Mouse (Mus musculus): ENCODE data around the gene Slc7a11. TPM values are rescaled to one million over a fixed set of nuclear protein-coding genes. Genes with fewer than 3 reads are reported as not detected.
A peak's percentile ranks its signal among the peaks of the same experiment; 100 is the strongest.

The Slc7a11 gene
- total RNA-seq, 2 experiments from 2014 or later = 0.05 TPM; not detected in 1

DNA sequence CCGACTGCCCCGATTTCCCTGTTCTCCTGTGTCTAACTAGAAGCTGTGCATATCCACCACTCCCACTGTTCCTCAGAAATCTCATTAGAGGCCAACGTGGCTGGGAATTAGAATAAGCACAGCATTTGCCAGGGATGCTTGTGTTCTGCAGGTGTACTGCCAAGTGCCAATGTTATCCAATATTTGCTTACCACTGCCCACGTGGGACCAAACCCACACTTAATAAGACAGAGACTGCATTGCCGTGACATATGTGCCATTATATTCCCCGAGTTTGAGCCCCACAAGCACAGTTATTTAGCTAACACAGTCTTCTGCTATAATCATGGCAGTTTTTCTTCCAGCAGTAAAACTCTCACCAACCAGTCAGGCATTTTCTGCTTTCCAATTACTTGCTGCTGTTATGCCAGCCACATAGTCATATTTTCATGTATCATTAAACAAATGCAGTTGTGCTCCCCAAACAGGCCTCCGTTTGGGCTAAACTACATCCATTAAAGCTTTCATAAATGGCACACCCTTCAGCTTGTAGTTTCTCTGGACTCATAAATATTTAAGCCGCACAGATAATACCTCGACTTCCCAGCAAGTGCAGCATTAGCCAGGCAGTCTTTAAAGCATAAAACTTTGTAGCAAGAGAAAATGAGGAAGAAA lies 407.4 kb downstream of the Slc7a11 start:
- no peak for DNase-seq (ENCODE audit: low spot score)

DNA sequence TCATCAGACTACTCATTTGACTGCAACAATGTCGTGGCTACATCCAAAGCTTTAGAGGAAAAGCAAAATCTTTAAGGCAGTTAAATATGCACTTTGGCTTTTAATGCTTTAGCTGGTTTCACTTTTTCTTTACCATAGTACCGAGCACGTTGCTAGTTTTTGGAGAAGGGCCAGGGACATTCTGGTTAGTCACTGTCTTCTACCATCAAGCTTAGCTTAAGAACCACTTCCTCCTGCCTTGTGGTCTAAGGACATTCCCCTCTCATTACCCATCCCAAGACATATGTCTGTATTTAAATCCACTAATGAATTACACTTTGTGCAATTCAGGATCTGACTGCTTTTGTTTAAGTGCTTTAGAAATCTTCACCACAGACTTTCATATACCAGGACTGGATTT lies 410.1 kb downstream of the Slc7a11 start:
- intact Hi-C loops (cut with DNase I) = no loop called here
- DNase-seq (ENCODE audit: low spot score) = no peak

More for the DNA sequence above, 407.4 kb downstream of the Slc7a11 start:
- intact Hi-C loops (cut with DNase I) = no loop called here

DNA sequence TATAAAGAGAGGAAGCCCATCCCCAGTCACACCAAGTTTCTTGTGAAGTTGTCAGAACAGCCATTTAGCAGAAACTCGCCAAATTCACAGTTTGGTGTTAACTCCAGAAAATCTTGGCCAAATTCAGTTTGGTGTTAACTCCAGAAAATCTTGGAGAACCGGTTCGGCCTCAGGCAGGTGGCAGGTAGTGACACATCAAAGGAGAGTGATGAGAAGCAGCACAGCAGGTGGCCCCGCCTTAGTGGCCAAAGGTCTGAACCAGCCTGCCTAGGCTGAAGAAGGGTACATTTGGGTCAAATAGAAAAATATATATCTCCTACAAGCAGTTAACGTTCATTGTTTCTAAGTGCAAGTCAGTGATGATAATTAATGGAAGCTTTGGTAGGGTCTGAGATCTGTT lies 417.4 kb downstream of the Slc7a11 start:
- DNase-seq (ENCODE audit: low spot score) = no peak

DNA sequence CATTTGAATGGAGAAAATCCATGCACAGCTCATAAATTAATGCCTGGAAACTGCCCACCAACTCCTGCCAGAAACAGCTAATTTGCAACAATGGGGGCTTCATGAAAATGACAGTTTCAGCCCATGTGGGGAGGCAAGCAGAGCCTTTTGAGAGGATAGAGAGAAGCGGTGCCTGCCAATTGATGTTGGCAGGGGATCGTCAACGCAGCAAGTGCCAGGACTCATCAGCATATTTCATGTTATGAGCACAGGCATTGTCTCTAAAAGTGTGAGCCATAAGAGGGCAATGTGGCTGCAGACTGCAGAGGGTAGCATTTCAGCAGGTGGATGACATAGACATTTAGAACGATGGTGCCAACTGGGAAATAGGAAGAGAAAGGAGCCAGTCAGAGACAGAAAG lies 429.0 kb downstream of the Slc7a11 start:
- intact Hi-C loops (cut with DNase I) = no loop called here
- no peak for DNase-seq (ENCODE audit: low spot score)

More for the DNA sequence above, 417.4 kb downstream of the Slc7a11 start:
- intact Hi-C loops (cut with DNase I) = no loop called here

DNA sequence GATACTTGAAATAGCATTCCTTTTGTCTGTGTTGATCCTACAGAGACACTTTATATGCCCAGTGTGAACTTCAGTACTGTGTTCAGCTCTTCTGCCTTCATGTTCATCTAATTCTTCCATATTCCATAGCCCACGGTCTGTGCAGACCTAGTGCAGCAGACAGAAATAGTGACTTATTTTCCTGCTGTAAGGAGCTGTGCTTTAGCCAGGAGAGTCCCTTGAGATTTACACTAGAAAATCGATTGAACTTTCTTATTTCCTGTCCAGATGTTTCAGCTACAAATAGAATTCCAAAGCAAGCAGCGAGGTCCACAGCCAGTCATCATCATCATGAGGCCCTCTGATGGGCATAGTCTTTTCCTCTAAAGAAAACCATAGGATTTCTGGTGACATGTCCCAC lies 431.4 kb downstream of the Slc7a11 start:
- intact Hi-C loops (cut with DNase I) = no loop called here
- no peak for DNase-seq (ENCODE audit: low spot score)

DNA sequence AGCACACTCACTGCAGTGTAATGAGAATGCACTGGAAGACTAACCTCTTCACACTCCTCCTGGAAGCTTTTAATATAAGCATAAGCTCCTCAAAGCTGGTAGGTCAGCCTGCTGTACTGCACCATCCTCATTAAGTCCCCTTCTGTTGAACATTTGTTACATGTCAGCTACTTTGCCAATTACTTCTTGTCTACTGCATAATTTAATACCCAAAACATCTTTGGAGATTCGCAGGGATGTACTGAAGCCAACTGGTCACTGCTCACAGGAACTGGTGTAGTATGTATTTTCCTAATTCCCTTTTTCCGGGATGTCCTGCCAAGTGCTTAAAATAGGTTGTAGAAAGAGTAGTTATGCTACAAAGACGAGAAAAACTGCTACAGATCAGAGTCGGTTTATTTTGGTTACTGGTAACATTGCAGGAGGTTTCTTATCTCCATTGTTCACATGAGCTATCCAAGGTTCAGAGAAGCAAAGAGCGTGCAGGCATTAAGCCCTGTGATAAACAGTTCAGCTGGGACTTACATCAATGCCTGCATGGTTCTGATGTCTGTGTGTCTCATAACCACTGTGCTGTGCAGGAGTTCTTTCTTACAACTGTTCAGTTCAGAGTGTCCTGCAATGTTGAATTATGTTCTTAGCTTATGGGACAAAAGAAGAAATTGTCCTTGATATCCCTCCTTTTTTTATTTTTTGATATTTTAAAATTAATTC lies 439.3 kb downstream of the Slc7a11 start:
- DNase-seq (ENCODE audit: low spot score) = no peak
- intact Hi-C loops (cut with DNase I) = no loop called here

DNA sequence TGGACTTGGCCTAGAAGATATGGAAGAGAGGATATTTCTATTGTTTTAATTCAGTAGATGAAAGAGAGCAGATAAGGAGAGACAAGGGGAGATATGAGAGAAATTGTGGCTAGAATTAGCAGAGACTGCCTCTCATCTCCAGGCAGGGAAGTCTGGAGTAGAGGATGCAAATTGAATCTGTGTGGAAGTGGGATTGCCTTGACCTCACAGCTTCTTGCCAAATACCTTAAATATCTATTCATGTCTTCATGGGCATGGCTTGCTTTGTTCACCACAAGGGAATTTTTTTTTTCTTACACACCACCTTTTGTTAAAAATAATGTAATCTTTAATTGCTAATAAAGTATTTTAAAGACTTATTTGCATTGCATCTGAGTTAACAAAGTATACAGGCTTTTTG lies 441.3 kb downstream of the Slc7a11 start:
- DNase-seq (ENCODE audit: low spot score) = no peak
- intact Hi-C loops (cut with DNase I) = no loop called here

DNA sequence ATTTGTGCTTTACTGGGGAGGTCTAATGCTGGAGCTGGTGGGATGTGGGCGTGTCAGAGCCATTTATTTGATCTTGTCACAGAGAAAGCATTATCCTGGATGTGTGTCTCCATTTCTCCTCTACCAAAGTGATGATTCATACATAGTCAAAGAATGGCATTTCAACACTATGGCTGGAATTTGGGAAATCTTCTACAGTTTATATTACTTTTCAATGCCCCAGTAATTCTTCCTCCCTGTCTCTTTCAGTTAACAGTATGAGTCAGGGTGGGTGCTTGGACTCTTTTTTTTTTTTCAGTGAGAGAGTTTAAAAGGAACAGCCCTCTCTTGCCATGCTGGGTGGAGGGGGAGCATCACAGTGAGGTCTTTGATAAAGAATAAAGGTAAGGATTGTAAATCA lies 441.8 kb downstream of the Slc7a11 start:
- intact Hi-C loops (cut with DNase I) = no loop called here
- DNase-seq (ENCODE audit: low spot score) = no peak

DNA sequence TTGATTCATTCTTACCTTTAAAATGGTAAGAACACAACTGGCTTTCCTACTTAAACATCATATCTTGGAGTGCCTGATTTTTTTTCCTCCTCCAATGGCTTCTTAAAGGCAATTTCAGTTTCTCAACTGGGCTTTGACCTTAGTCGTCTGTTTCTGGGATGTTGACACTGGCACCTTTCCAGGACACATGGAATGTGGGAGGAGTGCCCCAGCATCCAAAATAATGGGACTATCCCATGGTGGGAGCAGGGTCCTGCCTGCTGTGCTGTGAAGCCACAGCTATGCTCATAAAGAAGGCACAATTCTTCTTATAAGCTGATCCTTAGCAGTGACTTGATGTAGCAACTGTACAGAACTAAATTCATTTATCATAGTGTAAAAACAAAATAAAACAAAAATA lies 450.5 kb downstream of the Slc7a11 start:
- intact Hi-C loops (cut with DNase I) = no loop called here
- DNase-seq (ENCODE audit: low spot score) = no peak

DNA sequence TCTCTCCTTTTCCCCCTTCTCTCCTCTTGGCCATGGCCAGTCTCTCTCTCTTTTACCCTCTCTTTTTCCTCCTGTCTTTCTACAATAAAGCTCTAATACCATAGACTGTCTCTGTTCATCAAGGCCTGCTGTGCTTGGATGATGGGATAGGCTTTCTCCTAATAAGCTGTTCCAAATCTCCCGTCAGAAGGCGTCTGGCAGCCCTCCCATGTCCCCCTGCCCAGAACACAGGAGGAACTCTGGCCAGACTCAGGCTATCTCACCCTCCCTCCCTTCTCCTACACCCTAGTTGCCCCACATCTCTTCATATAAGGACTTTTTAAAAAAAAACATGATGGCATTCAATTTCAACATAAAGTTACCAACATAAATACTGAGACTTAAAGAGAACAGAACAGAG lies 456.2 kb downstream of the Slc7a11 start:
- intact Hi-C loops (cut with DNase I) = no loop called here
- no peak for DNase-seq (ENCODE audit: low spot score)

DNA sequence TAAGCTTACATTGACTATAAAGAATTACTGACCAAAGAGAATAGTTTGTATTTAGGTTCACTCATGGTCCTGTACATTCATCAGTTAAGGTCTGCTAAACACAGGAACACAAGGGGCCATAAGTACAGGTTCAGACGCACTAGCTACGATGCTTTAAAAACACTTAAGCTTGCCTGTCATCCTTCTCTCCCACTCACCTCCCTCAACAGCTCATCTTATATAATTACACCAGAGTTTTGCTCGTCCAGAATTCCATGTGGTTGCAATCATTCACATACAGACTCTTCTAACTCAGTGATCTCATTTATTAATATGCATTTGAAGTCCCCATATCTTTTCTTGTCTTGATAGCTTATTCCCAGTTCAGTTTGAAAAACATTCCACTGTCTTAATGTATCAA lies 458.6 kb downstream of the Slc7a11 start:
- intact Hi-C loops (cut with DNase I) = no loop called here
- DNase-seq (ENCODE audit: low spot score) = no peak

DNA sequence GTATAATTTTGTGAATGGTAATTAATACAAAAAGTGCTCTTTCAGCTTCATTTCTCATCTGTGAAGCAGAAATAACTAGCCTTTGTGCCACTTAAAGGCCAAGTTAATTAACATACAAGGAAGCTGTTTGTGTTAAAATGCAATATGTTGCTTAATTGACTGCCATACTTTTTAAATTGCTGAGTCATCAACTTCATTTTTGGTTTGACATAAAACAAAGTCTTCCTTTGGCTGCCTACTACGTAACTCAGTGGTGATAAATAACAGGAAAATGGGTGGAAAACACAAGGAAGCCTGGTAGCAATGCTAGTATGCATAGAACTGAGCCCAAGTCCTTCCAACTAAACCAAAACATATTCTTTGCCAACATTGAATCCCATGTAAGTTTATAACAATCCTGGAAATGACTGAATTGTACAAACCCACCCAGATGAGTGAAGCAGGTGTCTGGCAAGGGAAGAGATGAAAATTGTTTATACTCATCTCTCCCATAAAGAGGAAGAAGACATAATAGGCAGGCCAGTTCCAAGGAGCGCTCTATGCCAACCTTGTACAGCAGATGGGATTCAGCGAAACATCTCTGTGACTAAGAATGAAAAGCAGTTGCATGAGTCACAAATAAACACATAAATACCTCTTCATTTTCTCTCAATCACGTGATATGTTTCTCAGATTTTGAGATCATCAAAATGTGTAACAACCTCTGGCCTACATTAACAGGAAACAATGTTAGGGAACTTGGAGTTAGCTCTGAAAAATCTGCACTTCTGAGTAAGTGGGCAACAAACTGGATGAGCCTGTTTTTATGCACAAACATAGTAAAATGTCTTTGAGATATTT lies 459.8 kb downstream of the Slc7a11 start:
- no peak for DNase-seq (ENCODE audit: low spot score)
- intact Hi-C loops (cut with DNase I) = no loop called here

DNA sequence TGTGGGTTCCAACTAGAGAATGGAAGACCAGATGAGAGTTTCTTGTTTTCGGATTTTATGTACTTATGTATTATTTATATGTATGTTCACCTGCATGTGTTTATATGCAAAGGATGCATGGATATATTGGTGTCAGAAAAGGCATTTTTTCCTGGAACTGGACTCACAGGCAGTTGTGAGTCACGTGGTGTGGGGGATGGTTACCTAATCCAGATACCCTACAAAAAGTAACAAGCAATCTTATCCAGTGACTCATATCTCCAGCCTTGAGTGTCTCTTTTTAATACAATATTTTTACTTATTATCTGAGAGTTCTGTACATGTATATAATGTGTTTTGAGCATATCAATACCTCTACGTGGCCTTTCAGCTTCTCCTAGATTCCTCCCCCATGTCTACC lies 469.4 kb downstream of the Slc7a11 start:
- intact Hi-C loops (cut with DNase I) = no loop called here
- DNase-seq (ENCODE audit: low spot score) = no peak

DNA sequence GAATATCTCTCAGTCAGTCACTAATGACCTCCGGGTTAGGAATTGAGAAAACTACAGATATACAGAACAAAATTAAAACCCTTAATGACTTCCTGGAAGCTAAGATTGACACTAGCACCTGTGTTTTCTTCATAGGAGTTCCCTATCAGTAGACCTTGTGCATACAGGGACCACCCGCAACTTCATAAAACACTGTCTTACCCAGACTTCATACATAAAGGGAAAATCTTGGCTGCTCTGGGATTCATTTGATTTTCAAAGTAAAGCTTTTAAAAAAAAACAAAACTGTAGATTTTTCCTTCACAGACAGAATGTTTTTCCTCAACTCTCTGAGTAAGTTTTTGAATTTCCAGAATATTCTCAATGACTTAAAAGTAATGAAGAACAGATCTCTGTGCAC lies 477.8 kb downstream of the Slc7a11 start:
- DNase-seq (ENCODE audit: low spot score) = no peak
- intact Hi-C loops (cut with DNase I) = no loop called here

DNA sequence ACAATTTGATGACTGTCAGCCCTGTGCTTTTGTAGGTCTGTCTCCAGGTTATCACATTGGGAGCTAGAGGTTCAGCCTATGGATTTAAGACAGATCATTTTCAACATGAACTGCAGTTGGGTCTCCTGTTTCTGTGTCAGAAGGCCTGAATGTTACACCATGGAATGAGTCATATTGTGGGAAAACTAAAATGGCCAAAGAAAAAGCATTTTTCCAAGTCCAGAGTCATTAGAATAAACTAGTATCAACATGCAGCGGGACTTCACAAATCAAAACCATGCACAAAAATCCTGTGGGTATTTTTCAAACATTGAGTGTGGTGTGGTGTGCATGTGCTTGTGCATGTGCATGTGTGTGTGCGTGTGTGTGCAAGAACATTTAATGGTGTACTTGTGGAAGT lies 482.8 kb downstream of the Slc7a11 start:
- no peak for DNase-seq (ENCODE audit: low spot score)
- intact Hi-C loops (cut with DNase I) = no loop called here

DNA sequence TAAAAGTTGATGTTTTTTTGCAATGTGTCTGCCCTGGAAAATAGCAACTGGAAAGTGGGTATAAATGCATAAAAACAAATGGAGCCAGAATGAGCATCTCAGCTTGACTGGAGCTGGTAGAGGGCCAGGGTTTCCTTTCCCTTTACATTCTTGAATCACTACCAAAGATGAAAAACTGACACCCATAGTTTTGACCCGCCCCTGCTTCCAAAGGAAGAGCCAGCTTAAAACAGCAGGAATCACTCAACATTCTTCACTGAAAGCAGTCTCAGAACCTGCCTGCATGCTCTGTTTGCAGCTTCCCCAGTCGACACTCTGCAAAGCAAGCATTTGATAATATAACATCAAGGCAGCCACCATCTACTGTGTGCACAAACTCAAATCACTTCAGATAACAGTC lies 496.6 kb downstream of the Slc7a11 start:
- DNase-seq (ENCODE audit: low spot score) = no peak
- intact Hi-C loops (cut with DNase I) = no loop called here

DNA sequence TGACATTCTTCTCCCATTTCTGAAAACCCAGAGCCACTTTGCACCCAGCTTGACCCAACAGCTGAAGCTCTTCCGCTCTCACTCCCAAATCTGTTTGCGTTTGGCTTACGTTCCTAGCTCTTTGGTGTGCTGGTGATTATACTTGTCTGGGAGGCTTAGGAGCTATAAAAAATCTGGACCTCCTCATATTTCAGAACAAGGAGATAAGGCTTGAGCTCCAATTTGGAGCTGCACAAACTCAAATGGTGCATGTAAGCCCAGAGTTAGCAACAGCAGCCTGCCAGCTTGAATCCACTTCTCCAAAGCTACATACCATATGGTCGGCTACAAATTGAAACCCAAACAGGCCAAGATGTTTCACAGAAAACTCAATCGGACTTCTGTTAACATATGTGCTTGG lies 498.6 kb downstream of the Slc7a11 start:
- intact Hi-C loops (cut with DNase I) = no loop called here
- peak; percentile 10 for DNase-seq (ENCODE audit: low spot score)

DNA sequence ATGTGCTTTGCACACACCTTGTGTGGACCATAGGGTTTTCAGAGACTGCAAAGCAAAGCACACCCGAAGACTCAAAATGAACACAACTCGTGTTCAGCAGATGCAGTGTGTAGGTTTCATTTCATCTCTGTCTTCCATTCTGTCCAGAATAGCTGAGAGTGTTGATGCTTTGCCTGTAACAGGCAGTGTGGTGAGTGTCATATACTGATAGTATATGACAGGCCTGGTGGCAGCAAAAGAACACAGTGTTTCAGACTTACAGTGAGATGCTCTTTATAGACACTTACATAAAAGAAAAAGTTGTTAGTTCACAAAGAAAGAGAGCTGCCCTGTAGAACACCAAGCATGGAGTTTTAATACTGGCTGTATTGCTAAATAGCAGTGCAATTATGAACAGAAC lies 505.8 kb downstream of the Slc7a11 start:
- intact Hi-C loops (cut with DNase I) = no loop called here

DNA sequence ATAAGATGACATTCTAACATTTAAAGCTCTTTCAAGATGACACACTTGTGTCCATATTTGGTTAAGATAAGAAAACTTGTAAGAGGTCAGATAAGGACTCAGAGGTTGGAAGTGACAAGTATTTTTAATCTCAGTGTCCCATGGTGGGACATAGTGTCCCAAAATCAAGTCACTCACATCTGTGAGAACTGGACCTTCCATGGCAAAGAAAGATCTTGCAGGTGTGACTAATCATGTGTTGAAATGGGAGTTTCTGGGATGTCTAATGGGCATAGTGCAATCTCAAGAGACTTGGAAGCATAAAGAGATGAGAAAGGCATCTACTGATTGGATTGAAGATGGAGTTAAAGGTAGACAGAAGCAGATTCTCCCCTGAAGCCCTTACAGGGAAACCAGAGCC lies 513.9 kb downstream of the Slc7a11 start:
- intact Hi-C loops (cut with DNase I) = loop anchor here (10.0 kb wide), 1 partner anchor 175 kb away; the partner anchor contains the start of gene Pcdh18
- no peak for DNase-seq (ENCODE audit: low spot score)

More for the DNA sequence above, 505.8 kb downstream of the Slc7a11 start:
- no peak for DNase-seq (ENCODE audit: low spot score)

DNA sequence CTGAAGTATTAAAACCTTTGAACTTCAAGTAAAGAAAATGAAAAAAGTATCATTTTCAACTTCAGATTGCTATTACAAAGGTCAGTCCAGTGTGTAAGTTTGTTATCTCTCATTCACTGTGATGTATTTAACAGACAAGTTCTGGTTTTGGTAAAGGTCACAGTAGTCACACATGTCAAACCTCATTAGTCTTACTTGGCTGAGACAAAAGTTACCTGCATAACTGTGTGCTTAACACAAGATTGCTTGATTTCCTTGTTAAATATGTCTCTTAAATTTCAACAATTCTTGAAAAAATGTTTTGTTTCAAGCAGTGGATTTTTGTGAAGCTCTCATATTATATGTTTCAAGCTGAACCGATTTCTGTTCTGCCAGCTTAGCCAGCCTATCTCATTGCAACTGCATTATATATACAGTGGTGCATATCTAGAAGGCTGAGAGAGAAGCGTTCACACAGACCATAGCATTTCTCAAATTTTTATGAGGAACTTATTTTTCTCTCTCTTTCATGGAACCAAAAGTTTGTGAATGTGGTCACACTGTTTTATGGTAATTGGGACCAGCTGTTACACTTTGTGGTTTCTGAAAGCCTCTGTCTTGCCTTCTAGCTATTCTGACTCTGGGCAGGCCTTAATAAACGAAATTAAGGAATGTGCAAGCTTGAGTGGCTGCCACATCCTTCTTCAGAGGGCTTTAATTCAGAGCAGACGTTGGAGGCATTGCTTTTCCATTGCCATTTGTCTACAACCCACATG lies 514.7 kb downstream of the Slc7a11 start:
- DNase-seq (ENCODE audit: low spot score) = no peak
- intact Hi-C loops (cut with DNase I) = loop anchor here (10.0 kb wide), 1 partner anchor 174 kb away; the partner anchor contains the start of gene Pcdh18

Data from heart, postnatal 25 days (tissue).